Mouse (Mus musculus) CD8-positive naive resting alpha-beta T cell, adult 2 months (primary cell): ENCODE results near the gene Camk1.

Experiments used
- DNase-seq, 2 experiments: peaks; one replicate each; pipeline ENCODE4 v3.0.0; 2022; ENCODE audit warnings: low read depth in 2 of 2, low spot score in 2 of 2

Camk1 gene

GRCm38 (mm10) chr6:113306986-113307349 is 36.8 kb downstream of the Camk1 start, which contains the start of gene Brpf1:
TSS of gene Brpf1 (plus strand) at chr6:113307137.
- no peak for DNase-seq

DNA sequence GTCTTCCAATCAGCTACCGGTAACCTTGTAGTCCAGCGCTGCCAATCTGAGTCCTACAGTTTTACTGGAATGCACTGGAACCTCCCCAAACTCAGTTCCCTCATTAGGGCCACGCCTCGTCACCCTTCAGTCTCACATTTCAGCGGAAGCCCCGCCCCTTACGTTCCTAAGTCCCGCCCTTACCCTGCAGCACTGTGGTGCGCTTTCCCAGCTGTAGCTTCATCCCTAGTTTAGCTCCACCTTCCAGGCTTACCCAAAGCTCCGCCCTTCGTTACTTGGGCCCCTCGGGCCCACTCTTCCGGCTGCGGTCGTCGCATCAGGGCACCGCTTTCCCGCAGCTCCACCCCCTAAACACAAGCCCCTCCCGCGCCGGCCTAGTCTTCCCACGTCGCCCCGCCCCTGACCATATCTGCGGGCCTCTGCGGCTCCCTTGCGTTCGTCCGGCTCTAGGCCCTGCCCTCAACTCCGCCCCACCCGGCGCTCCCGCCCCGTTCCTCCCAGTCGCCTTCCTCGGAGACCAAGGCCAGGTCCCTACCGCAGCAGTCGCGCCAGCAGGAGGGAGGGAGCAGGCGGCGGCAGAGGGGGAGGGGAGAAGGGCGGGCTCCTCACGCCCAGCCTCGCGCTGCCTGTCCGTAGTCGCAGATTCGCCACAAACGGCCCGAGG is 37.3 kb downstream of the Camk1 start:
- DNase-seq = peak; percentile 99 to 100

- peak; percentile 5 to 35 for DNase-seq
These were observed 41.5 kb downstream of the Camk1 start for GRCm38 (mm10) chr6:113302258-113302657.

GRCm38 (mm10) chr6:113301350-113301749 is 42.4 kb downstream of the Camk1 start:
- no peak for DNase-seq

DNA sequence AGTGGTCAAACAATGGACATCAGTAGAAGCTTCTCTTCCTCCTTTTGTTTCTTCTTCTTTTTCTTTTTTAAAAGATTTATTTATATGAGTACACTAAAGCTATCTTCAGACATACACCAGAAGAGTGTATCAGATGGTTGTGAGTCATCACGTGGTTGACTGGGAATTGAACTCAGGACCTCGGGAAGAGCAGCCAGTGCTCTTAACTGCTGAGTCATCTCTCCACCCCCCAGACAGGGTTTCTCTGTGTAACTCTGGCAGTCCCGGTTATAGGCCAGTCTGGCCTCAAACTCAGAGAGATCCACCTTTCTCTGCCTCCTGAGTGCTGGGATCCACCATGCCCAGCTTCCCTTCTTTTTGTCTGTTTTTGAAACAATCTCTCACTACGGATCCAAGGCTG is 47.1 kb downstream of the Camk1 start:
- DNase-seq = no peak

- DNase-seq = no peak
These were observed 47.7 kb downstream of the Camk1 start for GRCm38 (mm10) chr6:113296046-113296445.

DNA sequence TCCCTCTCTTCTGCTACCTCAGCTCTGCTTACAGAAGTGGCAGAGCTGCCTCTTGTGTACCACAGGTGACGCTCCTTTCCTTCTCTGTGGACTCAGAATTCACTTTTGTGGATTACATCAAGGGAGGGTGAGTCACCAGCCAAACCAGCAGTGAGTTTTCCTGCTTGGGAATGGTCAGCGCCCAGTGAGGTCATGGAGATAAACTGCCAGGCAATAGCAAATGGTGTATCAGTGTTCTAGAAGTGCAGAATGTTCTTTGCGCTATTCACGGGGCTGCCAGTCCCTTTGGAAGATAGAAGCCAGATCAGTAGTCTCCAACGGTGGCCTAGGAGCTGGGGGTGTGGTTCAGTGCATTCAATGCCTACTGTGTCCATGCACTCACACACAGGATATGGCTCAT is 50.8 kb downstream of the Camk1 start:
- DNase-seq = no peak

GRCm38 (mm10) chr6:113290346-113290745 is 53.4 kb downstream of the Camk1 start:
- no peak for DNase-seq

DNA sequence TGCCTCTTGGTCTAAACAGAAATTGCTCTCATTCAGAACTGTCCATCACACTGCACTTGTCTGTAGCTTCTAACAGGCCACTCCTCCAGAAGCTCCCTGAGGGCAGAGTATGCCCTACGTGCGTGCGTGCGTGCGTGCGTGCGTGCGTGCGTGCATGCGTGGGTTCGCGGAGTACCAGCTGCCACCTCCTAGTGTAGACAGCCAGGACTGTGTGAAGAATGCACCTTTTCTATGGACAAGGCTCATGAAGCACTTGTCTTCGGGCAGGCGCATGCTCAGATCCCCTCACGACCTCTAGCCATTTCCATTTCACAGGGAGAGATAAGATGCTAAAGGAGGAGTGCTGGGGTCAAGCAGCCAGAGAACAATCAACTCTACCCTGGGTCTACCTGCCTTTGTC is 54.4 kb downstream of the Camk1 start:
- DNase-seq = no peak

DNA sequence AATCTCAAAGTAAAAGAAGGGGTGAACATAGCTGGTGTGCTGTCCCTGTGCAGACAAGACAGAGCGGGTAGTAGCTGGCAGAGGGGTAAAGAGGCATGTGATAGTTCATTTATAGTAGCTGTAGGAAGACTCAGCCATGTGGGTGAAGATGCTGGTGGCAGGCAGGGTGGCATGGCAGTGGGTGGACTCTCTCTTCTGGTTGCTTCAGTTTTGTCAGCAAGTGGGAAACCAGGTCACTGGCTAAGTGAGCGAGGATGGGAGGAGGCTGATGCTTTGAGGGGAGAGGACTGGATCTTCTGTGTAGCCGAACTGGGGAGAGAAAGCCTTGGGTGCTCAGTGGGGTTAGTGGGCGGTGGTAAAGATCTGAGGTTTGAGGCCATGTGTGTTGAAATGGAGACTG is 56.5 kb downstream of the Camk1 start:
- no peak for DNase-seq

DNA sequence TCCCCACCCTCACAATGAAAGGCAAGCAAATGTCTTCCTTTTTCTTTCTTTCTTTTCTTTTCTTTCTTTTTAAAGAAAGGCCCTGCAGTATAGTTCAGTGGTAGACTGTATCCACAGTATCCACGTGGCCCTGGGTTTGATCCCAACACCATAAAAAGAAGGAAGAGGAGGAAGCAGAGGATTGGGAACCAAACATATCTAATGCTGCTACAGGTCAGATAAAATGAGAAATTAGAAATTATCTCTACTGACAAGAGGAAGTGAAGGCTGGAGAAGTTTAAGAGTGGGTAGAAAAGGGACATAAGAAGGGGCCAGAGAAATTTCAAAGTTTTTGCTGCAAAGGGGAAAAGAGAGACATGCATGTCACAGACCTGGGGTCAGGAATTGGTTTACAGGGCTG is 57.5 kb downstream of the Camk1 start:
- no peak for DNase-seq

GRCm38 (mm10) chr6:113284931-113285330 is 58.9 kb downstream of the Camk1 start:
- no peak for DNase-seq
